Mouse (Mus musculus) layer of hippocampus, adult 2 months (tissue): ENCODE data around the gene Cxcr1. TPM values are rescaled to one million over a fixed set of nuclear protein-coding genes. Genes with fewer than 3 reads are reported as not detected.

Source experiments
- DNase-seq, 2 experiments: peaks; one replicate each; pipeline ENCODE4 v3.0.0; 2022; ENCODE audit warnings: low spot score in 2 of 2
- H3K27ac ChIP-seq: fragments of 200-600 bp; 2 replicates; pipeline ENCODE4 v1.8.1; 2022
- H3K4me3 ChIP-seq: fragments of 200-600 bp; 2 replicates; pipeline ENCODE4 v1.8.1; 2022; ENCODE audit warnings: mild to moderate bottlenecking
- CTCF ChIP-seq: fragments of 200-600 bp; conservative IDR thresholded peaks from 2 replicates; pipeline ENCODE4 v1.8.1; 2022; ENCODE audit warnings: antibody characterized with exemption, mild to moderate bottlenecking, moderate library complexity
- long read RNA-seq, 2 experiments: library from polyadenylated mRNA; stranded (forward); transcript quantifications; one replicate each; pipeline ENCODE4 v2.0.0; 2021; ENCODE audit warnings: borderline mapping rate in 2 of 2
- total RNA-seq, 2 experiments: library from RNA; stranded (reverse); gene quantifications; 2 replicates each; pipeline ENCODE4 v1.2.3; 2021

Cxcr1 gene
- not detected for total RNA-seq
- long read RNA-seq, experiment 1 = 0 reads
- long read RNA-seq, experiment 2 = 0 reads

DNA sequence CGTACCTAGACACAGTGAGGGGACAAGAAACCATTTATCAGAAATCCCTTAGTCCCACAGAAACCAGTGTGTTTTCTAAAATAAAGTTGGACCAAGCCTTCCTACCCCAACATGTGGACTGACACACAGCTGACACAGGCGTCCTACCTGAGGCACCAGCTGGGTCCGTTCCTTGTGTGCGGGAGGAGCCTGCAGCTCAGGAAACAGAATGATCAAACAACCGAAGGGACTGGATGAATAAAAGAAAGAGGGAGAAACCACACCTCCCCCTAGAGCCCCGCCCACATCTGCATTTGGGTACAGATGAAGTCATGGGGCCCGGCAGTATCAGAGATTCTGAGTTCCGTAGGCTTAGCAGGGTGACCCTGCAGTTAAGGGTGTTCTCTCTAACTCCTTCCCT lies at the start of gene Cxcr1:
Cxcr1 (minus strand) TSS at position 187 of the 400 bp plus-strand sequence.
- Histone ChIP-seq H3K27ac (no peak within 1 kb of the TSS), H3K4me3 (no peak within 1 kb of the TSS)
- TF ChIP-seq CTCF = no peak
- no peak for DNase-seq

DNA sequence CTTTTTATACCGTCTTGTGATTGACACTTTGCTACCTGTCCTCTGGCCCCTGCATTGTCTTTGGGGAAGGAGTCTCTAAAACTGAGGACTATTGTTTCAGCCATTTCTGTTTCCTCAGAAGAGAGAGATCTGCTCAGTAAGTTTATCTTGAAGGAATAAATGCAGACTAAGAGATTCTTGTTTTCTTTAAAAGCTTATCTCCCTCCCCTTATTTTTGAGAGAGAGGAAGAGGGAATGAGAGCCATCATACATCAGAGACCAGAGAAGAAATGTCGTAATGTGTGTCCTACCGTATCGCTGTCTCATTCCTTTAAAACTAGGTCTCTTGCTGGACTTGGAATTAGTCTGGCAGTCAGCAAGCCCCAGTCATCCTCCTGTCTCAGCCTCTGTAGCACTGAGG lies 46.4 kb upstream of the Cxcr1 start:
- DNase-seq = no peak
- peak overlapping the region; percentile 98 for H3K27ac ChIP-seq

DNA sequence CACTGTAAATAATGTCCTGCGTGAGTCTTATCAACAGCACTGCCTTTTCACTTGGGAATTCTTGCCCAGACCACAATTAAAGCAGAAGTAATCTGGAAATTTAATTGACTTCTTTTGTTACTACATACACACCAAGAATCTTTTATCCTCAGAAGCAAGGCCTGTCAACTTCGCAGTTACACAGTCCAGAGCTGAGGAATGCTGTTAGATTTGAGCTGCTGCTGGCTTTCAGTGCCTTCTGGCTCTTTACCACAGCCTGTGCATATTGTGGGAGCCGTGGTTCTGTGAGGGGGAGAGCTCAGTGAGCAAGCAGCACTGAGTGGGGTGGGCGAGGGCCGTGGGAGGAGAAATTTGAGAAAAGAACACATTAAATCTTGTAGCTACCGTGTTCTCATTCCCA lies 45.9 kb upstream of the Cxcr1 start:
- Histone ChIP-seq H3K27ac (peak overlapping the region; percentile 98), H3K4me3 (peak overlapping the region; percentile 85)
- DNase-seq = peak; percentile 80 to 91
- TF ChIP-seq CTCF = no peak

More for the DNA sequence above, 46.4 kb upstream of the Cxcr1 start:
- peak overlapping the region; percentile 85 for H3K4me3 ChIP-seq
- no peak for TF ChIP-seq CTCF

DNA sequence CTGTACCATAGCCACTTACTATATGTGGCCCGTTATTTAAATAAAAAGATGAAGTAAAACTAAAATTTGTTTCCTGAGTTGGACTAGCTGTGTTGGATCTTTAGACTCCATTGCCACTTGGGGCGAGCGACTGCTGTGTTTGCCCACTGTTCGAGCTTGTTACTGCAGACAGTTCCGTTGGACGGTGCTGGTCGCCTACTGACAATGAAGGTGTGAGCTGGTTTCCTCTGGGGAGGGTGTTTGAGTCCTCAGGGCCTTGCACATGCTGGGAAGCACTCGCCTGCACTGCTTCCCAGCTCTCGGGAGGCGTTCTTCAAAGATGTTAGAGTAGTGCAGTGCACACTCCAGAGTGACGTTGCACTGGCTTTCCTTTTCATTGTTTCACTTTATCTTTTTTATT lies 45.2 kb upstream of the Cxcr1 start:
- H3K27ac ChIP-seq = peak overlapping the region; percentile 98
- DNase-seq = no peak
- peak overlapping the region; percentile 85 for H3K4me3 ChIP-seq
- no peak for TF ChIP-seq CTCF

DNA sequence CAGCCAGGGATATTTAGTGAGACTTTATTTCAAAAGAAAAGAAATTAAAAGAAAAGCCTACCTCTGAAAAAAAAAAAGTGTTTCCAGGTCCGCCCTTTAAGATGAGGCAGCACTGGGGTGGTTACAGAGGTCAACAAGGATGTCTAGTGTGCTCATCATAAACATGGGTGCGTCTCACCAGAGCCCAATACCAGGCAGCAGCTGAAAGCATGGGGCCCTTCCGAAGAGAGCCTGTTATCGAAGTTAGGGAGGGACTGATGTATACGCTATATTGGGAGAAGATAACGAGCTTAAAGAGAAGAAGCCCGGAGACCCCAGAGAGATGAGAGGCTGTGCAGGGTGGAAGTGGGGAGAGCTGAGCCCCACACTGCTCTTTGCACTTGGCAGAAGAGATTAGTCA lies 44.7 kb upstream of the Cxcr1 start:
- DNase-seq = no peak
- peak overlapping the region; percentile 98 for H3K27ac ChIP-seq
- no peak for TF ChIP-seq CTCF
- H3K4me3 ChIP-seq = peak overlapping the region; percentile 85

DNA sequence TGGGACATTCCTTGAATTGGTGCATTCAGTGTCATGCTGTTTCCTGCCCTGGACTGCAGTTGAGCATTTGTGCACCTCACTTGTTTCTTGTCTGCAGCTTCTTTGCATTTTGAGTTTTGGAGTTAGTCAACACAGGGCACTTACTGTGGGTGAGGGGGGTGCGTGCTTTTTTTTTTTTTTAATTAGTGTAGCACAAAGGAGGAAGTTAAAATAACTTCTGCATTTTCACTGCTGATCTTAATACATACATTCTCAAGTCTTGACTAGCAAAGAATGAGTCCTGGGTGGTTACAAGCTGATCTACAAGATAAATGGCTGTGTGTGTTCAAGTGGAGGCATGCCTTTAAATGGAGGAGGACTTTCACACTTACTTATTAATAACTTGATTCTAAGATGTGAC lies 43.7 kb upstream of the Cxcr1 start:
- Histone ChIP-seq H3K4me3 (peak overlapping the region; percentile 85), H3K27ac (peak overlapping the region; percentile 98)
- TF ChIP-seq CTCF = no peak
- DNase-seq = no peak

DNA sequence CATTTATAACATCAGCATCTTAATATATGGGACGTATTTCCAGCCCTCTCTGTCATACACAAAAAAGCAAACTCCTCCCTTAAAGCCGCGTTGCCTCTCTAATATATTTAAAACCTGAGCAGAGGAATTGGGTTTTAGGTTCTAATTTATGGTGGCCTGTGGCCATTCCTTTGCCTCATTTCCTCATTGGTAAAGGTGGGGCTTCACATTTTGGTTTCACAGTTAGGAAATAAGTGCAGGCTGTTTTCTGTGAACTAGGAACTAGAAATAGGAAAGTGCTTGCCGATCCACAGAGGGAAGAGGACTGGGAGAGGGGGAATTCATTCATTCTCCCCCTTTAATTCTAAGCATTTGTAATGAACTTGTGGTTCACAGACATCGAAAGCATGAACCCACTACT lies 43.2 kb upstream of the Cxcr1 start:
- DNase-seq = no peak
- TF ChIP-seq CTCF = no peak
- peak overlapping the region; percentile 85 for H3K4me3 ChIP-seq
- peak overlapping the region; percentile 98 for H3K27ac ChIP-seq

DNA sequence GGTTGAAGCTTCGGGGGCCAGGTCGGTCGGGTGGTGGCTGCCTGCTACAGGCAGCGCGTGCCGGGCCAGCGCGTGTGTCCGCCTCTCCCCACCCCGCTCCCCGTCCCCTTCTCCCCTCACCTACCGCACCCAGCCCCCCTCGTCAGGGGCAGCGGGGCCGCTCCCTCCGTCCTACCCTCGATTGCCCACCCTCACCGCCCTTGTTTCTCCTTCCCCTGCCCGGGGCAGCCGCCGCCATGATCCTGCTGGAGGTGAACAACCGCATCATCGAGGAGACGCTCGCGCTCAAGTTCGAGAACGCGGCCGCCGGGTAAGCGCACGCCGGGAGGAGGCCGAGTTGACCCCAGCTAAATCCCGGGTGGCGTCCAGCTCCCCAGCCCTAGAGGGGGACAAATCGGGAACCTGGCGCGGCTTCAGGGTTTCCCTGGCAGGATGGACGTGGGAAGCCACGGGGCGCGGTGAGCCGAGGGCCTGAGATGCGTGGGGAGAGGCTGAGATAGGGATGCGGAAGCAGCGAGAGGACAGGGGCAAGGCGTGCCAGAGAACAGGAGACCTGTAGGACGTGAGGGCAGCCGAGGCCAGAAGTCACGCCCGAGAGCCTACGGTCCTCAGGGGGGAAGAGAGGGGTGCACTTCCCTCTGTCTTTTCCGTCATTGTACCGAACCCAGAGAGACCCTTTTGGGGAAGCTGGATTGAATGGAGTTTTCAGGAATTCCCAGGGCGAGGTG lies 42.3 kb upstream of the Cxcr1 start:
- H3K4me3 ChIP-seq = peak overlapping the region; percentile 85
- DNase-seq = no peak
- peak overlapping the region; percentile 98 for H3K27ac ChIP-seq
- no peak for TF ChIP-seq CTCF

DNA sequence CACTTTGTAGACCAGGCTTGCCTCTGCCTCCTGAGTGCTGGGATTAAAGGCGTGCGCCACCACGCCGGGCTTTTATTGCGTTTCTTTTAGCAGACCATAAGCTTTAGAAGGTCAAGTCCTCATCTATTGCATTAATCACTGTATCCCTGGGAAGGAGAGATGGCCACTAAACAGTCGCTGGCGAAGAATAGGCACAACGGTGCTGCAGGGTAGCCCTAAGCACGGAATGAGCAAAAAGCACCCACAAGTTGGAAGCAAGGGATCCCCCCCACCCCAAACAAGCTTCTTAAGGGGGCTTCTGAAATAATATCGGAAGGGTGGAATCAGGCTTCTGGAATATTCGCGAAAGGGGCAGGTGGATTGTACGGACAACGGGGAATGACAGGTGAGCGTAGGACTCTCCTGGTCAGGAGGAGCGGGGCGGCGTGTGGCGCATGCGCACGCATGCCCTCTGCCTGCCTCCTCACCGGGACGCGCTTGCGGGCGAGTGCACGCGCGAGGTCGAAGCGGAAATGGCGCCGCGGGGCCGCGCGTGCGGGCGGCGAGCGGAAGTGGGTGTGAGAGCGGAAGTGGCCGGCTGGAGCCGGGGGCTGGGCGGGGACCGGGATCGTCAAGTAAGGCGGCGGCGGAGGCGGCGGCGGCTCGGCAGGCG lies 41.6 kb upstream of the Cxcr1 start, which contains the start of gene Arpc2:
Arpc2 (plus strand) TSS at position 147 of the 652 bp plus-strand sequence.
- Histone ChIP-seq H3K27ac (peak within 1 kb of the TSS; percentile 98), H3K4me3 (peak within 1 kb of the TSS; percentile 85)
- no peak for TF ChIP-seq CTCF
- DNase-seq = peak; percentile 97 to 98

DNA sequence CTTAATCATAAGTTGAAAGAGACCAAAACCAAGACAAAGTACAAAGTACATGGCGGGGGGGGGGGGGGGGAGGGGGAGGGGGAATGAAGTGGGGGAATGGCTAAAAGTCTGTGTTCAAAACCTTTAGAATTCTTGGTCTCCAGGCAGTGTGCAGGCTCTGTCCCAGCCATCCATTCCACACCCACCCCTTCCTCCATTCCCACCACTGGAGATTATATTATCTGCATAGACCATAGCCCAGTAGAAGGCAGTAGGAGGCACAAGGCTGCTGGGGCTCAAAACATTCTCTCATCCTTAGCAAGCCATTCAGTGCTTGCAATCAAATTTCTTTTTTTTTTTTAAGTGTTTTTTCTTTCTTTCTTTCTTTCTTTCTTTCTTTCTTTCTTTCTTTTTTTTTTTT lies 36.6 kb upstream of the Cxcr1 start:
- Histone ChIP-seq H3K4me3 (no peak overlapping the region), H3K27ac (no peak overlapping the region)
- no peak for TF ChIP-seq CTCF
- DNase-seq = no peak

DNA sequence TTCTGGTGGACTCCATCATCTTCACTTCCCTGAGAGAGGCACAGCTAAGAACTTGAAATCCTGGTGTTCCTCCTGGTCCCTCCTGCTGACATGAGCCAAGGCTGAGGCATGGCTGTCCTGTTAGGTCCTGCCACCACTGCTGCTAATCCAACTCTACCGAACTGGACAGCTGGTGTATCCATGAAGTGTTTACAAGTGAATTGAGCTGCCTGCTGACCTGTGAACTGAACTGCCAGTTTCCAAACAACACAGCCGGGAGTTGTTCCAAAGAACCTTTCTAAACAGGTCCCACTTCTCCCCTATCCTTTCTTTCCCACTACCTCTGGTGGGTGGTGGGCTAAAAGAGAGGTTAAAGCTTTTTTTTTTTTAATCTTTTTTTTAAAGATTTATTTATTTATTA lies 35.5 kb upstream of the Cxcr1 start:
- no peak for TF ChIP-seq CTCF
- H3K4me3 ChIP-seq = no peak overlapping the region
- no peak overlapping the region for H3K27ac ChIP-seq
- DNase-seq = no peak

DNA sequence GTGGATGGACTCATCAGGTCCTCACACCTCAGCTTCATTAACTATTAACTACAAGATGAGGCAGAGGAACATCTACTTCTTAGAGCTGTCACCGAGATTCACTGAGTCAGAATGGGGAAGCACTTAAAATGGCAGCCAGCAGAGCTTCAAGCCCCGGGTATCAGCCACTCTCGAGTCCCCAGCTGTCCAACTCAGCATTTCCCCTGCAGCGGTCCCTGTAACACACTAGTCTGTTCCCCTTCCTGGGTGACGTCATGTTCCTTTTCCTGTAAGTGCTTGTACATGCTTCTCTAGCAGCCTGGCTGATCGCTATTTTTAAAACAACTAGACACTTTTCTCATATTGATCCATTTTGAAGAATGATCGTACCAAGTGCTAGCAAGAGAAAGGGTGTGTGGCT lies 32.9 kb upstream of the Cxcr1 start:
- no peak overlapping the region for H3K4me3 ChIP-seq
- TF ChIP-seq CTCF = no peak
- H3K27ac ChIP-seq = peak overlapping the region; percentile 63
- peak in 1 of 2 experiments; percentile 50 for DNase-seq

DNA sequence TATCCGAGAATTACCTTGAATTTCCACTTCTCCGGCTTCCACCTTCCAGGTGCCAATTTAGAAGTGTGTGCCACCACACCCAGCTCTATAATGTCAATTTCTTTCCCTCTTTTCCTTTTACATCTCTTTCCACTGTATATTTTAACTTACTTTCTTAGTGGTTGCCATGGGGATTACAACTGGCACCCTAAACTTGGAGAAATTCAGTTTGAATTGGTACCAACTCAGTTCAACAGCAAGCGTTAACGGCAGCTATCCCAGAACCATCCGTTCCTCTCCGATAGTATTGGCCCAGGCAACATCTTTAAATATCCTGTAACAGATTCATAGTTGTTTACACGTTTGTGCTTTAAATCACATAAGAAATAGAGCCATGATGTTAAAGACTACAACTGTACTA lies 25.5 kb upstream of the Cxcr1 start:
- Histone ChIP-seq H3K27ac (no peak overlapping the region), H3K4me3 (no peak overlapping the region)
- TF ChIP-seq CTCF = no peak
- DNase-seq = no peak

DNA sequence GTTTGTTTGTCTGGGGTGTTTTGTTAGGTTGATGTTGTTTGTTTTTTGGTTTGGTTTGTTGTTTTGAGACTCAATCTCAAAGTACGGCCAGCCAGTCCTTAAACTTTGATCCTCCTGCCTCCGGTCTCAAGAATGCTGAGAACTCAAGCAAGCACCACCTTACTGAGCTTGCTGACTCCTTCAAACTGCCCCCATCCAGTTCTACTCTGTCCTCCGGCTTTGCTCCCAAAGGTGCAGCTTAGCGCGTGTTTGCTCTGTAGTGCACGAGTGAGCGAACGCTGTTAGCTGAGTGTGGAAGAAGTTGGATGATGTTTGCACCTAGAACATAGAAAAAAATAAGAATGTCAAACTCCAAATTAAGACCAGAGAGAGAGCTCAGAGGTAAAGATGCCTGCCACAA lies 14.5 kb upstream of the Cxcr1 start:
- no peak for DNase-seq
- TF ChIP-seq CTCF = no peak
- Histone ChIP-seq H3K27ac (peak overlapping the region; percentile 90), H3K4me3 (no peak overlapping the region)
